Mouse (Mus musculus) embryonic facial prominence, embryonic 13.5 days (tissue): Measurements from ENCODE around the gene Spata17. TPM values are rescaled to one million over a fixed set of nuclear protein-coding genes. Genes with fewer than 3 reads are reported as not detected.

Experiments used
- ATAC-seq: fragments of 200-750 bp; cut with Nextera tagmentation; 2 replicates; pipeline ENCODE4 v1.8.0; 2017; ENCODE audit warnings: low read depth; ENCODE audit not compliant: insufficient number of reproducible peaks, insufficient read depth, low FRiP score, low TSS enrichment
- H3K27ac ChIP-seq: fragments of 300-500 bp; sonication (generic); 2 replicates; pipeline ENCODE4 v1.5.1; 2015; ENCODE audit warnings: moderate library complexity, mild to moderate bottlenecking, inconsistent platforms
- H3K27me3 ChIP-seq: fragments of 300-500 bp; sonication (generic); 2 replicates; pipeline ENCODE4 v1.6.1; 2015; ENCODE audit warnings: mild to moderate bottlenecking, inconsistent platforms
- H3K36me3 ChIP-seq: fragments of 300-500 bp; sonication (generic); 2 replicates; pipeline ENCODE4 v1.6.1; 2015; ENCODE audit warnings: mild to moderate bottlenecking, inconsistent platforms
- H3K4me1 ChIP-seq: fragments of 300-500 bp; sonication (generic); 2 replicates; pipeline ENCODE4 v1.6.1; 2015; ENCODE audit warnings: inconsistent platforms
- H3K4me2 ChIP-seq: fragments of 300-500 bp; sonication (generic); 2 replicates; pipeline ENCODE4 v1.6.1; 2015; ENCODE audit warnings: moderate library complexity, mild to moderate bottlenecking, inconsistent platforms
- H3K4me3 ChIP-seq: fragments of 300-500 bp; sonication (generic); 2 replicates; pipeline ENCODE4 v1.5.1; 2015; ENCODE audit warnings: mild to moderate bottlenecking, inconsistent platforms
- H3K9ac ChIP-seq: fragments of 300-500 bp; sonication (generic); 2 replicates; pipeline ENCODE4 v1.6.1; 2015; ENCODE audit warnings: mild to moderate bottlenecking, inconsistent platforms
- H3K9me3 ChIP-seq: fragments of 300-500 bp; sonication (generic); 2 replicates; pipeline ENCODE4 v1.6.1; 2016; ENCODE audit warnings: inconsistent platforms
- WGBS: fragments of 180-500 bp; shearing (Covaris S2); methylation state at CpG from one replicate; pipeline ENCODE4 v1.1.7; 2015; ENCODE audit warnings: mixed read lengths; 5-methylcytosine and 5-hydroxymethylcytosine counted together
- polyA plus RNA-seq: library from polyadenylated mRNA; unstranded; fragments of >200 nt; fragmentation: Nextera tagmentation; extraction: Ambion mirVana; gene quantifications from 2 replicates; pipeline ENCODE4 v1.2.1, GENCODE M21; 2015

Spata17 gene
- polyA plus RNA-seq, 1 experiment from 2014 or later, result 0.74 TPM

DNA sequence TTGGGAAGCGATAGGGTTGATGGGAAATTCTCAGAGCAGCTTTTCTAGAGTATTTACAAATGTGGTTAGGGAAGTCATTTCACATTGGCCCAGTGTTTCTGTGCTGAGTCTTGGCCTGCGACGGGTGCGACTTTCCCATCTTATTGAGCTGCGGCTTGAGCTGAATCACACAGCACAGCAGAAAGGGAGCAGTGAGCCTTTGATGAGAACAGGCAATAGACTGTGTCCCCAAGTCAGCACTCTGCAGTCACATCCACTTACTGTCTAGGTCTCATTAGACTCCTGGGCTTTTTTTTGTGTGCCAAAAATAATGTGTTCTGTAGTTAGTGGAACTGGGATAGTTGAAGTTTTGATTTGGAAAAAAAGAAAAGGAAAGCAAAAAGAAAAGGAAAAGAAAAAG lies 15.0 kb upstream of the Spata17 start:
- Histone ChIP-seq H3K4me3 (no peak overlapping the region), H3K4me1 (peaks cover 8% of the 10 kb centered on the region; the same call in 1 of the 2 replicates), H3K27ac (no peak overlapping the region), H3K9me3 (no peaks in the 10 kb centered on the region), H3K9ac (no peak overlapping the region), H3K4me2 (no peak overlapping the region), H3K27me3 (no peaks in the 10 kb centered on the region), H3K36me3 (peaks cover 28% of the 10 kb centered on the region)
- WGBS, result 90% methylated on average over 5 of the region's 5 CpGs
- ATAC-seq, result no peak

- Histone ChIP-seq H3K36me3 (peaks cover 23% of the 10 kb centered on the region), H3K4me2 (no peak overlapping the region), H3K9me3 (no peaks in the 10 kb centered on the region), H3K9ac (no peak overlapping the region), H3K4me3 (no peak overlapping the region), H3K27me3 (no peaks in the 10 kb centered on the region), H3K4me1 (peaks cover 8% of the 10 kb centered on the region; the same call in 1 of the 2 replicates), H3K27ac (no peak overlapping the region)
- ATAC-seq, result no peak
- WGBS, result 87% methylated on average over 13 of the region's 13 CpGs
These were observed 13.3 kb upstream of the Spata17 start for GRCm38 (mm10) chr1:187228414-187229146.

DNA sequence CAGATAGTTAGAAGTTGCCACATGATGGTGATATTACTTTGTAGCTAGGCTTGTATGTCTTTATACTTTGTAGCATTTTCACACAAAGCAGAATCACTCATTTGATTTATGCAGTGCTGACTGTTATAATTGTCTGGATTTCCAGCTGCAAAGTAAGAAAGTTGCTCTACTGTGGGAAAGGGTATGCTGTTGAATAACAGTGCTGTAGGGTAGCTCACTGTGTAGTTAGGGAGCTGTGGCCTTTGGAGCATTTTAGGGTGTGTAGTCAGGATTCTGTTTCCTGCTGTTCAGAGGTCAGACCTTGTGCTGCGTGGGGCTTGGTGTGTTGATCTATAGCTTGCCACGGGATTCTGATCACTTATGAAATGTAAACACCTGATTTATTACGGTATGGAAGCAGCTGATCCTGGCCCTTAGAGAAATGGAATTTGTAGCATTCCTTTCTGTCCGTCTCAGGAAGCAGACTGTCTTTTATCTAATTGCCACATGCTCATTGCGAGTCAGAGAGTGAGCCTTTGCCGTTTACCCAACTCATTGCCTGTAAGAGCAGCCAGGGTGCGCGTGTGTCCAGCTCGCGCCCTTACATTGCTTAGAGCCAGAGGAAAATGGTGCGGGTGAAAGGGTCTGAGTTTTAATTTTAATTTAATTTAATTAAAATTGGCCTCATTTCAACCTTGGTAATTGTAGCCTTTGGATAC lies 11.2 kb upstream of the Spata17 start:
- Histone ChIP-seq H3K36me3 (peaks cover 15% of the 10 kb centered on the region), H3K27me3 (no peaks in the 10 kb centered on the region), H3K27ac (no peak overlapping the region), H3K4me2 (no peak overlapping the region), H3K9ac (no peak overlapping the region), H3K4me1 (peaks cover 8% of the 10 kb centered on the region; the same call in 1 of the 2 replicates), H3K4me3 (no peak overlapping the region), H3K9me3 (no peaks in the 10 kb centered on the region)
- ATAC-seq, result no peak
- WGBS, result 67% methylated on average over 11 of the region's 11 CpGs

DNA sequence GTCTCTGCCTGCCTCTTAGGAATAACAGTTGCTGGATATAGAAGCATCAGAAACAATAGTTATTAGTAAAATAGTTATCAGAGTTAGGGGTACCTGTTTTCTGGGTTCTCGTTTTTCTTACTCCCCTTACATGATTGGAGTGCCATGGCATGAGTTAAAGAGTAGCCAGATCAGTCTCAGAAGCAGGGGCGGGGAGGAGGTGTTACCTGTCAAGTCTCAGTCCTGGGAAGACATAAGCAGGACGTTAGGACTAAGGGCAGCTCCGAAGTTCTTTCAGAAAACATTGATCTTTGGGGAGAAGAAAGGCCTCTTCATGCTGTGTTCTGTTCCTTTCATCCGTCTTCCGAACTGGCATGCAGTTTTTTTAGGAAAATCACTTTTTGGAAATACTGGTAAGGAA lies 5.5 kb upstream of the Spata17 start:
- H3K27me3 ChIP-seq, result no peaks in the 10 kb centered on the region
- H3K27ac ChIP-seq, result no peak overlapping the region
- H3K4me2 ChIP-seq, result no peak overlapping the region
- ATAC-seq, result no peak
- no peak overlapping the region for H3K9ac ChIP-seq
- no peak overlapping the region for H3K4me3 ChIP-seq
- H3K36me3 ChIP-seq, result peaks cover 3% of the 10 kb centered on the region
- WGBS, result 81% methylated on average over 6 of the region's 6 CpGs
- H3K9me3 ChIP-seq, result no peaks in the 10 kb centered on the region
- H3K4me1 ChIP-seq, result peaks cover 4% of the 10 kb centered on the region

- Histone ChIP-seq H3K9ac (no peak overlapping the region), H3K27me3 (no peaks in the 10 kb centered on the region), H3K9me3 (no peaks in the 10 kb centered on the region), H3K27ac (no peak overlapping the region), H3K4me2 (no peak overlapping the region), H3K4me3 (no peak overlapping the region), H3K4me1 (peaks cover 4% of the 10 kb centered on the region), H3K36me3 (no peaks in the 10 kb centered on the region)
- ATAC-seq, result no peak
- 95% methylated on average over 9 of the region's 9 CpGs for WGBS
These were observed 1.6 kb upstream of the Spata17 start for GRCm38 (mm10) chr1:187216620-187217410.

- no peak for ATAC-seq
- no peaks in the 10 kb centered on the region for H3K36me3 ChIP-seq
- no peak overlapping the region for H3K4me3 ChIP-seq
- no peaks in the 10 kb centered on the region for H3K4me1 ChIP-seq
- no peak overlapping the region for H3K9ac ChIP-seq
- WGBS, result 84% methylated on average over 4 of the region's 4 CpGs
- no peak overlapping the region for H3K4me2 ChIP-seq
- no peaks in the 10 kb centered on the region for H3K27me3 ChIP-seq
- no peaks in the 10 kb centered on the region for H3K9me3 ChIP-seq
- no peak overlapping the region for H3K27ac ChIP-seq
These were observed 4.5 kb downstream of the Spata17 start for GRCm38 (mm10) chr1:187210736-187211135.

DNA sequence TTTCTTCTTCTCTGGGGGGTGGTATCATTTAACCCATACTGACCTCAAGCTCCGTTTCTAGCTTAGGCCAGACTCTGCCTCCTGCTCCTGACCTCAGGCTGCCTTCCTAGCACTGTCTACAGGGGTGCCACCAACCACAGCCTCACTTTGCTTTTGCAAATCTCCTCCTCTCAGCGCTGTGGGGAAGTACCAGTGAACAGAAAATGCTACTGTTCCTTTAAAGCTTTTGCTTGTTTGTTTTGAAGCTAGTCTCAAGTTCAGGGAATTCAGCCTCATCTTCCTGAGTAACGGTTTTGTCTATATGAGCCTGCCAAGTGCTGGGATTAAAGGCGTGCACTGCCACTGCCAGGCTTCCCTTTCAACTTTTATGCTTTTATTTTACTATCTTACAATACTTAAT lies 5.8 kb downstream of the Spata17 start:
- H3K36me3 ChIP-seq, result no peaks in the 10 kb centered on the region
- H3K9me3 ChIP-seq, result no peaks in the 10 kb centered on the region

GRCm38 (mm10) chr1:187205506-187205905 lies 9.8 kb downstream of the Spata17 start:
- H3K4me3 ChIP-seq, result no peak overlapping the region
- 80% methylated on average over 6 of the region's 6 CpGs for WGBS
- no peak for ATAC-seq
- H3K36me3 ChIP-seq, result no peaks in the 10 kb centered on the region
- H3K9ac ChIP-seq, result no peak overlapping the region
- H3K27me3 ChIP-seq, result no peaks in the 10 kb centered on the region
- H3K4me2 ChIP-seq, result no peak overlapping the region
- no peaks in the 10 kb centered on the region for H3K9me3 ChIP-seq
- no peaks in the 10 kb centered on the region for H3K4me1 ChIP-seq
- H3K27ac ChIP-seq, result no peak overlapping the region

More for the DNA sequence above, 5.8 kb downstream of the Spata17 start:
- no peak overlapping the region for H3K4me3 ChIP-seq
- no peak overlapping the region for H3K4me2 ChIP-seq
- no peak for ATAC-seq
- no peaks in the 10 kb centered on the region for H3K4me1 ChIP-seq
- H3K9ac ChIP-seq, result no peak overlapping the region
- no peaks in the 10 kb centered on the region for H3K27me3 ChIP-seq
- H3K27ac ChIP-seq, result no peak overlapping the region
- 51% methylated on average over 4 of the region's 4 CpGs for WGBS

GRCm38 (mm10) chr1:187178546-187178945 lies 36.7 kb downstream of the Spata17 start:
- Histone ChIP-seq H3K27ac (no peak overlapping the region), H3K27me3 (no peaks in the 10 kb centered on the region), H3K9ac (no peak overlapping the region), H3K4me3 (no peak overlapping the region), H3K9me3 (no peaks in the 10 kb centered on the region), H3K4me2 (no peak overlapping the region), H3K4me1 (no peaks in the 10 kb centered on the region), H3K36me3 (no peaks in the 10 kb centered on the region)
- no peak for ATAC-seq
- WGBS, result 63% methylated on average over 1 of the region's 1 CpGs

DNA sequence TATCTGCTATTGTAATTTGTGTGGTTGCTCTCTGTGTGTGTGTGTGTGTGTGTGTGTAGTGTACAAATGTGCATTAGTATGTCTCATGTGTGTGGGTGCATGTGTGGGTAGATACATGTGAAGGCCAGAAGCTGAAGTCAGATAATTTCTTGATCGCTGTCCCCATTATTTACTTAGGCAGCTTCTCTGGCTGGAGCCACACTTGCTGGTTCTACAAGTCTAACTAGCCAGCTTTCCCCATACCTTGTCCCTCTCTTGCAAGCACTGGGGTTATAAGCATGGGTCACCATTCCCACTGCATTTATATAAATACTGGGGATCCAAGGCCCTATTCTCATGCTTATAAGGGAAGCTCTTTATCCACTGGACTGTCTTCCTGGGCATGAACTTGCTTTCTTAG lies 39.3 kb downstream of the Spata17 start:
- H3K4me3 ChIP-seq, result no peak overlapping the region
- WGBS, result 88% methylated on average over 1 of the region's 1 CpGs
- ATAC-seq, result no peak

DNA sequence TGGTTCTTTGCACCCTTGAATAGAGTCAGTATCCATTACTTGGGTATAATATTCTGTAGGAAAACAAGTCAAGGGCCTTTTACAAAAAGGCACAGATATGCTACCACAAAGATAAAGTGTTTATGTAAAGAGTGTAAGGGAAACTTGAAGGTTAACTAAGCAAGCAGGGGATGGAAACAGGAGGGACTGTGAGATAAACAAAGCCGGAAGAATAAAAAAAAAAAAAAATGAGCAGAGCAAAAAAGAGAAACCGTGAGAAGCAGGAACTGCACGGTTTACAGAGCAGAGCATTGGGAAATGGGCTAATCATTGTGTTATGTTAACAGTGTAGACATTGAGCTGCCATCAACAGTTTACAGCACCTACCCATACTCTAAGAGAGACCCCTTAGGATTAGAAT lies 44.9 kb downstream of the Spata17 start:
- no peaks in the 10 kb centered on the region for H3K27me3 ChIP-seq
- no peak overlapping the region for H3K9ac ChIP-seq
- WGBS, result 81% methylated on average over 3 of the region's 3 CpGs
- H3K4me1 ChIP-seq, result no peaks in the 10 kb centered on the region
- no peak overlapping the region for H3K4me3 ChIP-seq
- no peak overlapping the region for H3K27ac ChIP-seq
- ATAC-seq, result no peak
- no peak overlapping the region for H3K4me2 ChIP-seq
- H3K36me3 ChIP-seq, result no peaks in the 10 kb centered on the region
- no peaks in the 10 kb centered on the region for H3K9me3 ChIP-seq

More for the DNA sequence above, 39.3 kb downstream of the Spata17 start:
- H3K4me2 ChIP-seq, result no peak overlapping the region
- H3K9me3 ChIP-seq, result no peaks in the 10 kb centered on the region
- no peak overlapping the region for H3K9ac ChIP-seq
- no peaks in the 10 kb centered on the region for H3K36me3 ChIP-seq
- H3K27me3 ChIP-seq, result no peaks in the 10 kb centered on the region
- no peaks in the 10 kb centered on the region for H3K4me1 ChIP-seq
- H3K27ac ChIP-seq, result no peak overlapping the region
